Mouse (Mus musculus) kidney, embryonic 16.5 days (tissue): ENCODE results near the gene Mum1. TPM values are rescaled to one million over a fixed set of nuclear protein-coding genes. Genes with fewer than 3 reads are reported as not detected.

ENCODE experiments used
- ATAC-seq: fragments of 200-750 bp; cut with Nextera tagmentation; 2 replicates; pipeline ENCODE4 v1.8.0; 2017; ENCODE audit warnings: moderate TSS enrichment; ENCODE audit not compliant: low FRiP score, low TSS enrichment
- H3K27ac ChIP-seq: fragments of 300-500 bp; sonication (generic); 2 replicates; pipeline ENCODE4 v1.5.1; 2014; ENCODE audit warnings: low read length
- H3K27me3 ChIP-seq: fragments of 300-500 bp; sonication (generic); 2 replicates; pipeline ENCODE4 v1.6.1; 2014; ENCODE audit warnings: low read length, control low read depth, mixed read lengths; ENCODE audit not compliant: insufficient read depth
- H3K36me3 ChIP-seq: fragments of 300-500 bp; sonication (generic); 2 replicates; pipeline ENCODE4 v1.6.1; 2014; ENCODE audit warnings: low read length, control low read depth, mixed read lengths; ENCODE audit not compliant: insufficient read depth
- H3K4me1 ChIP-seq: fragments of 300-500 bp; sonication (generic); 2 replicates; pipeline ENCODE4 v1.6.1; 2014; ENCODE audit warnings: low read length, control low read depth, mixed read lengths; ENCODE audit not compliant: insufficient read depth
- H3K4me2 ChIP-seq: fragments of 300-500 bp; sonication (generic); replicated peaks from 2 replicates; pipeline ENCODE4 v1.6.1; 2014; ENCODE audit warnings: low read depth, low read length
- H3K4me3 ChIP-seq: fragments of 300-500 bp; sonication (generic); 2 replicates; pipeline ENCODE4 v1.5.1; 2014; ENCODE audit warnings: mild to moderate bottlenecking, low read length
- H3K9ac ChIP-seq: fragments of 300-500 bp; sonication (generic); replicated peaks from 2 replicates; pipeline ENCODE4 v1.6.1; 2014; ENCODE audit warnings: low read length
- H3K9me3 ChIP-seq: fragments of 300-500 bp; sonication (generic); 2 replicates; pipeline ENCODE4 v1.6.1; 2016; ENCODE audit warnings: low read length, control low read depth
- WGBS: fragments of 180-500 bp; shearing (Covaris S2); extraction: QIAGEN DNeasy Blood & Tissue Kit; methylation state at CpG from one replicate; pipeline ENCODE4 v1.1.7; 2014; 5-methylcytosine and 5-hydroxymethylcytosine counted together
- polyA plus RNA-seq: library from polyadenylated mRNA; unstranded; fragments of >200 nt; fragmentation: Nextera tagmentation; extraction: Ambion mirVana; gene quantifications from 2 replicates; pipeline ENCODE4 v1.2.1, GENCODE M21; 2015

The Mum1 gene
- polyA plus RNA-seq, 1 experiment from 2014 or later = 74.6 TPM

- no peaks in the 10 kb centered on the region for H3K27me3 ChIP-seq
- no peak for ATAC-seq
- H3K27ac ChIP-seq = peak overlapping the region; percentile 87
- peaks cover 21% of the 10 kb centered on the region for H3K36me3 ChIP-seq
- H3K9ac ChIP-seq = peak overlapping the region; percentile 93
- no peaks in the 10 kb centered on the region for H3K9me3 ChIP-seq
- H3K4me2 ChIP-seq = peak overlapping the region; percentile 84
- peaks cover 35% of the 10 kb centered on the region for H3K4me1 ChIP-seq
- WGBS = under 1% methylated on average over 10 of the region's 10 CpGs
- H3K4me3 ChIP-seq = peak overlapping the region; percentile 73
These were observed 919 bp downstream of the Mum1 start for GRCm38 (mm10) chr10:80227166-80227539.

- Histone ChIP-seq H3K9ac (peak overlapping the region; percentile 93), H3K27ac (peak overlapping the region; percentile 87), H3K4me2 (peak overlapping the region; percentile 84), H3K4me3 (peak overlapping the region; percentile 73), H3K27me3 (no peaks in the 10 kb centered on the region), H3K9me3 (no peaks in the 10 kb centered on the region), H3K4me1 (peaks cover 42% of the 10 kb centered on the region), H3K36me3 (peaks cover 31% of the 10 kb centered on the region)
- 39% methylated on average over 15 of the region's 15 CpGs for WGBS
- no peak for ATAC-seq
These were observed 1.9 kb downstream of the Mum1 start for GRCm38 (mm10) chr10:80227877-80228775.

GRCm38 (mm10) chr10:80236145-80236825 is 10.1 kb downstream of the Mum1 start:
- ATAC-seq = no peak
- no peaks in the 10 kb centered on the region for H3K27me3 ChIP-seq
- H3K4me2 ChIP-seq = no peak overlapping the region
- peaks cover 95% of the 10 kb centered on the region for H3K36me3 ChIP-seq
- H3K9me3 ChIP-seq = no peaks in the 10 kb centered on the region
- 96% methylated on average over 13 of the region's 13 CpGs for WGBS
- H3K4me1 ChIP-seq = peaks cover 10% of the 10 kb centered on the region
- no peak overlapping the region for H3K27ac ChIP-seq
- no peak overlapping the region for H3K9ac ChIP-seq
- H3K4me3 ChIP-seq = no peak overlapping the region

- H3K36me3 ChIP-seq = peaks cover 92% of the 10 kb centered on the region
- no peak overlapping the region for H3K27ac ChIP-seq
- H3K9ac ChIP-seq = no peak overlapping the region
- WGBS = 90% methylated on average over 4 of the region's 4 CpGs
- no peak for ATAC-seq
- no peaks in the 10 kb centered on the region for H3K27me3 ChIP-seq
- no peaks in the 10 kb centered on the region for H3K9me3 ChIP-seq
- H3K4me3 ChIP-seq = no peak overlapping the region
- H3K4me2 ChIP-seq = no peak overlapping the region
- H3K4me1 ChIP-seq = peaks cover 10% of the 10 kb centered on the region
These were observed 10.8 kb downstream of the Mum1 start for GRCm38 (mm10) chr10:80237020-80237419.

GRCm38 (mm10) chr10:80238306-80238705 is 12.1 kb downstream of the Mum1 start:
- Histone ChIP-seq H3K4me2 (no peak overlapping the region), H3K9me3 (no peaks in the 10 kb centered on the region), H3K9ac (no peak overlapping the region), H3K27ac (no peak overlapping the region), H3K27me3 (no peaks in the 10 kb centered on the region), H3K4me3 (no peak overlapping the region), H3K36me3 (peaks cover 92% of the 10 kb centered on the region), H3K4me1 (peaks cover 2% of the 10 kb centered on the region; the same call in 1 of the 2 replicates)
- 84% methylated on average over 3 of the region's 3 CpGs for WGBS
- ATAC-seq = no peak

DNA sequence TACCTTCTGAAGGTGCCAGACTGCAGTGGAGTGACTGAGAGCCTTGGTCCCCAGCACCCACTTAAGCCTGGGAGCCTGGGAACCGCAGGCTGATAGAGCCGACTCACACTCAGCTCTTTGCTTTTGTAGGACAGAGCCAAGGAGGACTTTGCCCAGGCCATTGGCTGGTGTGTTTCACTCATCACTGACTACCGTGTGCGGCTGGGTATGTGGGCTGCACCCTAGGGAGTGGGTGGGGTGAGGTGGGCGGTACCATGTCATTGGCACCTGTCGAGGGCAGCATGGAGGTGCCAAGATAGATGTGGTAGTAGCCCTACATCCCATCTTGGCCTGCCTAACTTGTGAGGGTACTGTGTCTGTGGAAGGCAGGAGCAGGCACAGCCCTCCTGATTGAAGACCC is 13.6 kb downstream of the Mum1 start:
- H3K9me3 ChIP-seq = no peaks in the 10 kb centered on the region
- peaks cover 90% of the 10 kb centered on the region for H3K36me3 ChIP-seq
- no peaks in the 10 kb centered on the region for H3K27me3 ChIP-seq
- H3K4me3 ChIP-seq = no peak overlapping the region
- no peak overlapping the region for H3K27ac ChIP-seq
- no peak overlapping the region for H3K9ac ChIP-seq
- no peak for ATAC-seq
- WGBS = 78% methylated on average over 6 of the region's 6 CpGs
- no peak overlapping the region for H3K4me2 ChIP-seq
- H3K4me1 ChIP-seq = no peaks in the 10 kb centered on the region

DNA sequence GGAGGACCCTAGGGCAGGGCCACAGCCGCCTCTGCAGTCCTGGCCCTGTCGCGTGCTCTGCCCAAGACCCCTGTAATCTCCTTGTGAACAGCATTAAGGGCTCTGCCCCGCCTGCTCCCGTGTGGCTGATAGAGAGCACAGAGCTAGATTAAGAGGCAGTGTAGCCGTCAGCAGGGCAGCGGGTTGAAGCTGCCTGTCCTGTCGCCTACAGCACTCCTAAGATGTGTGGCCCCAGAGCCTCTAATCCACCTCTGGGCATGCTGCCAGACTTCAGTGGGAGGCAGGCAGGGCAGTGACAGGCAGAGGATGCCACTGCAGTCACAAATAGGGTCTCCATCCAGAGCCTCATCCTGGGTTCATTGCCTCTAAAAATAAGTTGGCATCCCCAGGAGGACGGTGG is 15.9 kb downstream of the Mum1 start:
- no peaks in the 10 kb centered on the region for H3K27me3 ChIP-seq
- WGBS = 74% methylated on average over 9 of the region's 9 CpGs
- ATAC-seq = no peak
- H3K27ac ChIP-seq = no peak overlapping the region
- H3K4me1 ChIP-seq = no peaks in the 10 kb centered on the region
- H3K4me3 ChIP-seq = no peak overlapping the region
- no peak overlapping the region for H3K9ac ChIP-seq
- no peaks in the 10 kb centered on the region for H3K9me3 ChIP-seq
- peaks cover 72% of the 10 kb centered on the region for H3K36me3 ChIP-seq
- no peak overlapping the region for H3K4me2 ChIP-seq

DNA sequence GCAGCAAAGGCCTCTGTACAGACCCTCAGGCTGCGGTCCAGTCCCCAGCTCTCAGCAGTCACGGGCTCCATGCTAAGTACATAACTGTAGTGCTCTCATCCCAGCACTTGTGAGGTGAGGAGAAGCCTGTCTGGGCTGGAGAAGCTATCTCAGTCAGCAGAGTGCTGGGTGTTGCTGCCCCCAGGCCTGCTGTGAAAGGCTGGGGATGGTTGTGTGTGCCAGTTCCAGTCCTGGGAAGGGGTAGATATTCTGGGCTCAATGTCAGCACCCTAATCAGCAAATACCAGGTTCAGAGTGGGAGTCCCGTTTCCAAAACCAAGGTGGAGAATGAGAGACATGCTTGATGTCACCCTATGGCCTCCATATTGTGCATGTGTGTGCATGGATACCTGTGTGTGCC is 16.4 kb downstream of the Mum1 start:
- Histone ChIP-seq H3K4me3 (no peak overlapping the region), H3K4me1 (no peaks in the 10 kb centered on the region), H3K27ac (no peak overlapping the region), H3K9ac (no peak overlapping the region), H3K36me3 (peaks cover 66% of the 10 kb centered on the region), H3K27me3 (no peaks in the 10 kb centered on the region), H3K9me3 (no peaks in the 10 kb centered on the region), H3K4me2 (no peak overlapping the region)
- 82% methylated on average over 3 of the region's 3 CpGs for WGBS
- no peak for ATAC-seq

DNA sequence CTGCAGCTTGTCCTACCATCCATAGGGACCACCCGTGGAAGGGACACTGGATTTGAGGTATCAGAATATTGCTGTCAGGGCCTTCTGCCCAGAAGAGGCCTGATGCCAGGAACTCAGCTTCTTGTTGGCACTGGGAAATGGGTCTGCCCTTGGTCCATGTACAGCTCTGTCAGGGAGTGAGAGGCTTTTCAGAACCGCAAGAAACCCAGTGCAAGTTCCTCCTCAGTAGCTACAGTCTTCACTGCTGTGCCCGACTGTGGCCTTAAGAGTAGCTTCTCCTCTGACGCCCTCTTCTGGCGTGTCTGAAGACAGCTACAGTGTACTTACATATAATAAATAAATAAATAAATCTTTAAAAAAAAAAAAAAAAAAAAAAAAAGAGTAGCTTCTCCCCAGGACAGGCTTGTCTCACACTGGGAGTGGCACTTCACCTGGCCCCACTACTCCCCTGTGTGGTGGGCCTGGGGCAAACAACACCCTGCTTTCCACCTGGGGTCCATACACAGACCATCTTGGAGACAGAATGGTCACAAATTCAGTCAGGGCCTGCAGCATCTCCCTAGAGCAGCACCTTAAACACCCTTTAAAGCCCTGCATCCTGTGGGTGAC is 18.7 kb downstream of the Mum1 start:
- H3K4me2 ChIP-seq = no peak overlapping the region
- no peak overlapping the region for H3K9ac ChIP-seq
- H3K36me3 ChIP-seq = peaks cover 44% of the 10 kb centered on the region
- peaks cover 8% of the 10 kb centered on the region for H3K4me1 ChIP-seq
- WGBS = 40% methylated on average over 5 of the region's 5 CpGs
- no peak overlapping the region for H3K4me3 ChIP-seq
- no peaks in the 10 kb centered on the region for H3K9me3 ChIP-seq
- no peak for ATAC-seq
- no peak overlapping the region for H3K27ac ChIP-seq
- H3K27me3 ChIP-seq = no peaks in the 10 kb centered on the region
